In the genomic region with DNA sequence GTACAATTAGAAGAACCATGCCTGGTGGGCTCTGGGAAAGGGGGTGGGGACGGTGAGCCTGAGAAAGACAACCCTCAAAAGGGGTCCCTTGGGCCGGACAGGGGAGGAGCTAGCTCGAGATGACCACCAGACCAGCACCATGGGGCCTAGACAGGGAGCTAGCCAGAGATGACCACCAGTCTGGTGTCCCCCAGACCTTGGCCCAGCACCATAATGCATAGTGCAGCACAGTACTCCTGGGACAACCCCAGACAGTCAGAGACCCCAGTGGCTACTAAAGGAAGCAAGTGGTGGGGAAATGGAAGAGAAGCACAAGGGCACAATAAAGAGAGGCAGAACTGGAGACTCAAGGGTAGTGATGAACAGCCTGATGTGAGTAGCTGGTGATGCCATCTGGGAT, we compare ENCODE assay signal across 28 mouse cellular contexts. TPM values are rescaled to one million over a fixed set of nuclear protein-coding genes. Genes with fewer than 3 reads are reported as not detected.
DNase-seq lines count a peak whose midpoint lies in the region; ATAC-seq and TF ChIP-seq lines count a peak whose summit lies in the region.
"Had no signal": no experiment of that assay in that cellular context is flagged by ENCODE, and none has a peak within 500 bp of the region (broad histone marks: within the 10 kb centered on the region; RNA-seq: fewer than 3 reads in every experiment).

No protein-coding gene starts in this region.

- H3K27me3 ChIP-seq in forebrain, embryonic 15.5 days, result no peaks in the 10 kb centered on the region
- H3K27me3 ChIP-seq in forebrain, embryonic 16.5 days (replicated peaks; ENCODE audit: control insufficient read depth, insufficient read depth, low read length), result no peaks in the 10 kb centered on the region
- H3K27me3 ChIP-seq in hindbrain, embryonic 13.5 days, result no peaks in the 10 kb centered on the region
- H3K27me3 ChIP-seq in hindbrain, postnatal 0 days (ENCODE audit: insufficient read depth, low read length), result no peaks in the 10 kb centered on the region
- H3K27me3 ChIP-seq in liver, embryonic 14.5 days (ENCODE audit: control insufficient read depth, insufficient read depth, low read length), result no peaks in the 10 kb centered on the region
- H3K27me3 ChIP-seq in liver, embryonic 11.5 days (replicated peaks; ENCODE audit: control insufficient read depth, insufficient read depth, low read length), result no peaks in the 10 kb centered on the region
- no peaks in the 10 kb centered on the region for H3K27me3 ChIP-seq in hindbrain, embryonic 16.5 days (replicated peaks; ENCODE audit: control insufficient read depth, insufficient read depth, low read length)
- H3K27me3 ChIP-seq: neural tube, embryonic 12.5 days; Patski had no signal

- H3K36me3 ChIP-seq in forebrain, embryonic 15.5 days, result no peaks in the 10 kb centered on the region
- no peaks in the 10 kb centered on the region for H3K36me3 ChIP-seq in forebrain, embryonic 16.5 days (ENCODE audit: control insufficient read depth, insufficient read depth)
- H3K36me3 ChIP-seq in hindbrain, embryonic 13.5 days, result no peaks in the 10 kb centered on the region
- no peaks in the 10 kb centered on the region for H3K36me3 ChIP-seq in hindbrain, postnatal 0 days (ENCODE audit: insufficient read depth, low read length)
- H3K36me3 ChIP-seq in liver, embryonic 14.5 days (replicated peaks; ENCODE audit: control insufficient read depth, insufficient read depth, low read depth), result no peaks in the 10 kb centered on the region
- H3K36me3 ChIP-seq in liver, embryonic 11.5 days (ENCODE audit: control insufficient read depth, insufficient read depth, low read length), result no peaks in the 10 kb centered on the region
- H3K36me3 ChIP-seq in hindbrain, embryonic 16.5 days (ENCODE audit: control insufficient read depth, insufficient read depth, low read length), result no peaks in the 10 kb centered on the region
- H3K36me3 ChIP-seq: neural tube, embryonic 12.5 days had no signal

- H3K4me2 ChIP-seq in forebrain, embryonic 15.5 days (replicated peaks), result no peak overlapping the region
- H3K4me2 ChIP-seq in forebrain, embryonic 16.5 days (ENCODE audit: low read length), result no peak overlapping the region
- H3K4me2 ChIP-seq in hindbrain, embryonic 13.5 days, result no peak overlapping the region
- no peak overlapping the region for H3K4me2 ChIP-seq in hindbrain, postnatal 0 days (ENCODE audit: low read depth, low read length)
- no peak overlapping the region for H3K4me2 ChIP-seq in liver, embryonic 14.5 days (ENCODE audit: low read depth)
- no peak overlapping the region for H3K4me2 ChIP-seq in liver, embryonic 11.5 days
- H3K4me2 ChIP-seq in hindbrain, embryonic 16.5 days (ENCODE audit: low read length), result no peak overlapping the region
- H3K4me2 ChIP-seq: lung, embryonic 14.5 days; neural tube, embryonic 12.5 days had no signal

- no peak for TF ChIP-seq EP300 in liver, embryonic 14.5 days (IDR thresholded peaks at IDR 0.05; ENCODE audit: low read depth)

- H3K9me3 ChIP-seq in forebrain, embryonic 15.5 days, result no peaks in the 10 kb centered on the region
- H3K9me3 ChIP-seq in forebrain, embryonic 16.5 days (ENCODE audit: control insufficient read depth, low read length), result no peaks in the 10 kb centered on the region
- H3K9me3 ChIP-seq in hindbrain, embryonic 13.5 days, result peaks cover 6% of the 10 kb centered on the region; the same call in 1 of the 2 replicates
- peaks cover 6% of the 10 kb centered on the region for H3K9me3 ChIP-seq in hindbrain, postnatal 0 days (ENCODE audit: low read length)
- H3K9me3 ChIP-seq in liver, embryonic 14.5 days (ENCODE audit: control insufficient read depth, low read length), result no peaks in the 10 kb centered on the region
- H3K9me3 ChIP-seq in liver, embryonic 11.5 days (ENCODE audit: control insufficient read depth, low read length), result no peaks in the 10 kb centered on the region
- H3K9me3 ChIP-seq in hindbrain, embryonic 16.5 days (ENCODE audit: control insufficient read depth, low read length), result 0 out of 2 replicates have a peak, but pooled peaks cover 1% of the 10 kb centered on the region
- H3K9me3 ChIP-seq: neural tube, embryonic 12.5 days had no signal

- no peak for TF ChIP-seq CTCF in hindbrain, postnatal 0 days (IDR thresholded peaks at IDR 0.05; ENCODE audit: low read depth)
- no peak for TF ChIP-seq CTCF in liver, embryonic 14.5 days (IDR thresholded peaks at IDR 0.05; ENCODE audit: low read depth)

- no peak for DNase-seq in hindbrain, postnatal 0 days (ENCODE audit: low spot score)
- no peak for DNase-seq in liver, embryonic 14.5 days (ENCODE audit: low read depth in 3 of 3, low spot score in 3 of 3)
- no peak for DNase-seq in liver, embryonic 11.5 days (ENCODE audit: low spot score)
- DNase-seq in layer of hippocampus, postnatal 14 days (ENCODE audit: low spot score in 2 of 2), result no peak
- DNase-seq: adrenal gland, postnatal 10 days; cerebellum, adult 11 months; cerebellum, adult 9-10 months; forebrain, postnatal 0 days; gastrocnemius, postnatal 10 days; heart, postnatal 36 days; kidney, adult 9 months; kidney, postnatal 4 days; layer of hippocampus, postnatal 36 days; left cerebral cortex, postnatal 4 days; lung, embryonic 14.5 days; lung, postnatal 14 days; right cerebral cortex, postnatal 4 days; thymus, adult 2 months had no signal

- no peak overlapping the region for H3K9ac ChIP-seq in forebrain, embryonic 15.5 days (replicated peaks)
- no peak overlapping the region for H3K9ac ChIP-seq in forebrain, embryonic 16.5 days (replicated peaks; ENCODE audit: low read depth, low read length)
- H3K9ac ChIP-seq in hindbrain, embryonic 13.5 days, result no peak overlapping the region
- no peak overlapping the region for H3K9ac ChIP-seq in hindbrain, postnatal 0 days (replicated peaks; ENCODE audit: low read length)
- H3K9ac ChIP-seq in liver, embryonic 14.5 days (replicated peaks), result no peak overlapping the region
- H3K9ac ChIP-seq in liver, embryonic 11.5 days (ENCODE audit: low read depth, low read length), result no peak overlapping the region
- H3K9ac ChIP-seq in hindbrain, embryonic 16.5 days (ENCODE audit: low read depth, low read length), result no peak overlapping the region
- H3K9ac ChIP-seq: forebrain, postnatal 0 days; lung, embryonic 14.5 days; neural tube, embryonic 12.5 days had no signal

- no peak overlapping the region for H3K4me3 ChIP-seq in forebrain, embryonic 15.5 days
- H3K4me3 ChIP-seq in forebrain, embryonic 16.5 days (replicated peaks; ENCODE audit: low read length), result no peak overlapping the region
- no peak overlapping the region for H3K4me3 ChIP-seq in hindbrain, embryonic 13.5 days
- H3K4me3 ChIP-seq in hindbrain, postnatal 0 days (ENCODE audit: low read length), result no peak overlapping the region
- H3K4me3 ChIP-seq in liver, embryonic 14.5 days (ENCODE audit: insufficient read depth in 1 of 2, low read depth in 2 of 2, low read length in 2 of 2), result no peak overlapping the region
- no peak overlapping the region for H3K4me3 ChIP-seq in liver, embryonic 11.5 days (ENCODE audit: low read depth, low read length)
- H3K4me3 ChIP-seq in hindbrain, embryonic 16.5 days (ENCODE audit: low read length), result no peak overlapping the region
- H3K4me3 ChIP-seq: neural tube, embryonic 12.5 days had no signal

- H3K4me1 ChIP-seq in forebrain, embryonic 15.5 days, result no peaks in the 10 kb centered on the region
- H3K4me1 ChIP-seq in forebrain, embryonic 16.5 days (replicated peaks; ENCODE audit: control insufficient read depth, insufficient read depth, low read length), result no peaks in the 10 kb centered on the region
- no peaks in the 10 kb centered on the region for H3K4me1 ChIP-seq in hindbrain, embryonic 13.5 days (replicated peaks)
- no peaks in the 10 kb centered on the region for H3K4me1 ChIP-seq in hindbrain, postnatal 0 days (ENCODE audit: insufficient read depth, low read length)
- no peaks in the 10 kb centered on the region; a peak in 2 of 4 replicates for H3K4me1 ChIP-seq in liver, embryonic 14.5 days (replicated peaks; ENCODE audit: control insufficient read depth in 2 of 2, insufficient read depth in 2 of 2, low read length in 1 of 2)
- no peaks in the 10 kb centered on the region for H3K4me1 ChIP-seq in liver, embryonic 11.5 days (replicated peaks; ENCODE audit: control insufficient read depth, insufficient read depth, low read length)
- H3K4me1 ChIP-seq in hindbrain, embryonic 16.5 days (ENCODE audit: control insufficient read depth, insufficient read depth, low read depth, low read length), result no peaks in the 10 kb centered on the region
- H3K4me1 ChIP-seq: neural tube, embryonic 12.5 days had no signal

- ATAC-seq in forebrain, embryonic 15.5 days (replicated peaks), result 0 out of 2 replicates have a peak, but pooled peaks have one; percentile 4
- ATAC-seq in forebrain, embryonic 16.5 days, result no peak
- ATAC-seq in hindbrain, embryonic 13.5 days (ENCODE audit: low FRiP score), result peak; percentile 73; the same call in 1 of the 2 replicates
- no peak for ATAC-seq in hindbrain, postnatal 0 days
- ATAC-seq in liver, embryonic 14.5 days (ENCODE audit: insufficient read depth), result 0 out of 2 replicates have a peak, but pooled peaks have one; percentile 34
- no peak for ATAC-seq in liver, embryonic 11.5 days (replicated peaks; ENCODE audit: low FRiP score)
- 0 out of 2 replicates have a peak, but pooled peaks have one; percentile 17 for ATAC-seq in hindbrain, embryonic 16.5 days
- ATAC-seq: forebrain, postnatal 0 days; intestine, postnatal 0 days; midbrain, embryonic 16.5 days; Patski had no signal

- H3K27ac ChIP-seq in forebrain, embryonic 15.5 days (replicated peaks), result no peak overlapping the region
- H3K27ac ChIP-seq in forebrain, embryonic 16.5 days (ENCODE audit: low read length), result no peak overlapping the region
- H3K27ac ChIP-seq in hindbrain, embryonic 13.5 days, result no peak overlapping the region
- no peak overlapping the region for H3K27ac ChIP-seq in hindbrain, postnatal 0 days
- H3K27ac ChIP-seq in liver, embryonic 14.5 days, result no peak overlapping the region
- H3K27ac ChIP-seq in liver, embryonic 11.5 days (ENCODE audit: low read depth, low read length), result no peak overlapping the region
- H3K27ac ChIP-seq in hindbrain, embryonic 16.5 days (ENCODE audit: low read depth, low read length), result no peak overlapping the region
- H3K27ac ChIP-seq: neural tube, embryonic 12.5 days had no signal

- WGBS in forebrain, embryonic 15.5 days, result 81% methylated on average over 3 of the region's 3 CpGs
- WGBS in forebrain, embryonic 16.5 days, result 83% methylated on average over 3 of the region's 3 CpGs
- 77% methylated on average over 3 of the region's 3 CpGs for WGBS in hindbrain, embryonic 13.5 days
- WGBS in hindbrain, postnatal 0 days, result 85% methylated on average over 3 of the region's 3 CpGs
- 59% methylated on average over 3 of the region's 3 CpGs for WGBS in liver, embryonic 14.5 days (ENCODE audit: insufficient replicate concordance)
- WGBS in liver, embryonic 11.5 days, result 73% methylated on average over 3 of the region's 3 CpGs
- 74% methylated on average over 3 of the region's 3 CpGs for WGBS in hindbrain, embryonic 16.5 days

RNA-seq across cellular contexts. Expression of gene Dcaf6, which starts 19.5 kb away (rescaled TPM):
- polyA plus RNA-seq in forebrain, embryonic 15.5 days (2015; fragmentation: Nextera tagmentation; extraction: Ambion mirVana), result 13.9 and 15.2 TPM in 2 replicates
- polyA plus RNA-seq in forebrain, embryonic 16.5 days (2015; fragmentation: Nextera tagmentation; extraction: Ambion mirVana), result 17.4 and 17.5 TPM in 2 replicates
- polyA plus RNA-seq in hindbrain, embryonic 13.5 days (2015; fragmentation: Nextera tagmentation; extraction: Ambion mirVana), result 12.8 and 14.6 TPM in 2 replicates
- total RNA-seq in hindbrain, postnatal 0 days (2014; rRNA removed), result 32.9 and 33.5 TPM in 2 replicates
- polyA plus RNA-seq in hindbrain, postnatal 0 days (2015; fragmentation: Nextera tagmentation; extraction: Ambion mirVana), result 19.2 and 20.6 TPM in 2 replicates
- 14.6 and 20.6 TPM in 2 replicates for polyA plus RNA-seq in liver, embryonic 14.5 days (2012; rRNA removed)
- polyA plus RNA-seq in liver, embryonic 14.5 days (2014; fragmentation: Nextera tagmentation; extraction: Ambion mirVana), result 13.5 and 15.2 TPM in 2 replicates
- 15.9 and 18.0 TPM in 2 replicates for polyA plus RNA-seq in liver, embryonic 11.5 days (2014; fragmentation: Nextera tagmentation; extraction: Ambion mirVana)
- polyA plus RNA-seq in hindbrain, embryonic 16.5 days (2015; fragmentation: Nextera tagmentation; extraction: Ambion mirVana), result 17.7 and 19.0 TPM in 2 replicates
- total RNA-seq in layer of hippocampus, postnatal 14 days (2021), result 10 to 100 TPM; 78.1 to 91.7 TPM

RNA-seq across cellular contexts. Expression of gene Mpc2, which starts 19.6 kb away (rescaled TPM):
- 168 and 182 TPM in 2 replicates for polyA plus RNA-seq in forebrain, embryonic 15.5 days (2015; fragmentation: Nextera tagmentation; extraction: Ambion mirVana)
- polyA plus RNA-seq in forebrain, embryonic 16.5 days (2015; fragmentation: Nextera tagmentation; extraction: Ambion mirVana), result 162 TPM in 2 replicates
- polyA plus RNA-seq in hindbrain, embryonic 13.5 days (2015; fragmentation: Nextera tagmentation; extraction: Ambion mirVana), result 173 and 191 TPM in 2 replicates
- total RNA-seq in hindbrain, postnatal 0 days (2014; rRNA removed), result 140 and 146 TPM in 2 replicates
- polyA plus RNA-seq in hindbrain, postnatal 0 days (2015; fragmentation: Nextera tagmentation; extraction: Ambion mirVana), result 282 and 291 TPM in 2 replicates
- polyA plus RNA-seq in liver, embryonic 14.5 days (2012; rRNA removed), result 46.7 and 65.2 TPM in 2 replicates
- polyA plus RNA-seq in liver, embryonic 14.5 days (2014; fragmentation: Nextera tagmentation; extraction: Ambion mirVana), result 270 and 275 TPM in 2 replicates
- polyA plus RNA-seq in liver, embryonic 11.5 days (2014; fragmentation: Nextera tagmentation; extraction: Ambion mirVana), result 187 and 198 TPM in 2 replicates
- polyA plus RNA-seq in hindbrain, embryonic 16.5 days (2015; fragmentation: Nextera tagmentation; extraction: Ambion mirVana), result 210 and 238 TPM in 2 replicates
- total RNA-seq in layer of hippocampus, postnatal 14 days (2021), result 100 to 1,000 TPM; 122 to 131 TPM

RNA-seq across cellular contexts. Expression of gene Adcy10, which starts 44.2 kb away (rescaled TPM):
- polyA plus RNA-seq in forebrain, embryonic 15.5 days (2015; fragmentation: Nextera tagmentation; extraction: Ambion mirVana), result 0.17 and 0.20 TPM in 2 replicates
- polyA plus RNA-seq in forebrain, embryonic 16.5 days (2015; fragmentation: Nextera tagmentation; extraction: Ambion mirVana), result 0.22 and 0.29 TPM in 2 replicates
- polyA plus RNA-seq in hindbrain, embryonic 13.5 days (2015; fragmentation: Nextera tagmentation; extraction: Ambion mirVana), result 0.26 and 0.35 TPM in 2 replicates
- 0.78 TPM in 1 of 2 replicates, not detected in the other for total RNA-seq in hindbrain, postnatal 0 days (2014; rRNA removed)
- 0.06 and 0.33 TPM in 2 replicates for polyA plus RNA-seq in hindbrain, postnatal 0 days (2015; fragmentation: Nextera tagmentation; extraction: Ambion mirVana)
- 0.01 and 0.08 TPM in 2 replicates for polyA plus RNA-seq in liver, embryonic 14.5 days (2012; rRNA removed)
- 0.21 TPM in 1 of 2 replicates, not detected in the other for polyA plus RNA-seq in liver, embryonic 14.5 days (2014; fragmentation: Nextera tagmentation; extraction: Ambion mirVana)
- 0.04 and 0.23 TPM in 2 replicates for polyA plus RNA-seq in liver, embryonic 11.5 days (2014; fragmentation: Nextera tagmentation; extraction: Ambion mirVana)
- polyA plus RNA-seq in hindbrain, embryonic 16.5 days (2015; fragmentation: Nextera tagmentation; extraction: Ambion mirVana), result 0.21 and 0.31 TPM in 2 replicates
- total RNA-seq in layer of hippocampus, postnatal 14 days (2021), result under 1 TPM; 0.41 to 0.48 TPM
- total RNA-seq: forebrain, postnatal 0 days; heart, postnatal 36 days; MEL had no signal
- polyA plus RNA-seq: heart, embryonic 16.5 days; intestine, postnatal 0 days; lung, embryonic 14.5 days had no signal

Comparison
In these comparisons a context has a peak if more than half of its experiments do, and no peak if none do; other contexts are left out.
1. ATAC-seq: peak in forebrain, embryonic 15.5 days (single experiment), hindbrain, embryonic 13.5 days (single experiment), liver, embryonic 14.5 days (single experiment) and hindbrain, embryonic 16.5 days (single experiment); none in forebrain, embryonic 16.5 days (single experiment), hindbrain, postnatal 0 days (single experiment) and liver, embryonic 11.5 days (single experiment).